In the genomic region with DNA sequence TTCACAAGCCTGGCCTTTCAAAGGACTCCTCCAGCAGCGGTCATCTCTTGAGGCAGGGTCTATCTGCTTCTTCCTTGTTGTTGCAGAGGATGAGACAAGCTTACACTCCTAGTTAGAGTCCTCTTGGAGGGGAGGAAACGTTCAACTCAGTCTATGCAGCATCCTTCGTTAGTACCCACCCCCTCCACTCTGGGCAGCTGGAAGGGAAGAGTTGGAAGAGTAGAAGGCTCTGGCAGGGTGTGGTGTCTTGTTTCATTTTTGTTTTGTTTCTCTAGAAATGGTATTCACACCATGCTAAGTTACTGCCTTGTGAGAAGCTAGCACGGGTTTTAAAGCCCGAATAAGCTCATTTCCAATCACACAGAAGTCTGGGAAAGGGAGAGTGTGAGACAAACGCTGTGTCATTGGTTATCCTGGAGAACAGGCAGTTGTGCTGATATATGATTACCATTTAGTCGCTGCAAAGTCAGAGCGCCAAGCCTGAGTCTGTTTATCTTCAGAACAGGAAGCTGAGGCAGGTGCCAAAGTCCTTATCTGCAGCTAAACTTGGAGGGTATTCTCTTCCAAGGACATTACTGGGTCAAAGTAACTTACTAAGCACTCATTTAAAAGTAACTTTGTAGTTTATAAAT, we compare ENCODE assay signal across 9 mouse cellular contexts.
DNase-seq lines count a peak whose midpoint lies in the region; ATAC-seq lines count a peak whose summit lies in the region.
"Had no signal": no experiment of that assay in that cellular context is flagged by ENCODE, and none has a peak within 500 bp of the region (broad histone marks: within the 10 kb centered on the region; RNA-seq: fewer than 3 reads in every experiment).

No protein-coding gene starts in this region.

- H3K4me2 ChIP-seq in heart, embryonic 12.5 days = peak overlapping the region; percentile 55
- H3K4me2 ChIP-seq in liver, embryonic 16.5 days (ENCODE audit: low read depth, low read length) = no peak overlapping the region

- no peak overlapping the region for H3K9ac ChIP-seq in heart, embryonic 12.5 days
- no peak overlapping the region for H3K9ac ChIP-seq in liver, embryonic 16.5 days (ENCODE audit: low read depth, low read length)

- H3K36me3 ChIP-seq in heart, embryonic 12.5 days = no peaks in the 10 kb centered on the region
- no peaks in the 10 kb centered on the region for H3K36me3 ChIP-seq in liver, embryonic 16.5 days (ENCODE audit: control insufficient read depth, insufficient read depth)
- 0 out of 2 replicates have a peak, but pooled peaks cover 2% of the 10 kb centered on the region for H3K36me3 ChIP-seq in forebrain, embryonic 10.5 days (replicated peaks)

- no peaks in the 10 kb centered on the region for H3K27me3 ChIP-seq in heart, embryonic 12.5 days (replicated peaks)
- H3K27me3 ChIP-seq in liver, embryonic 16.5 days (ENCODE audit: control insufficient read depth, insufficient read depth, low read depth, low read length) = no peaks in the 10 kb centered on the region
- H3K27me3 ChIP-seq in forebrain, embryonic 10.5 days (ENCODE audit: poor library complexity, severe bottlenecking) = no peaks in the 10 kb centered on the region

- peak; percentile 72 for DNase-seq in ovary, adult 18-20 months (ENCODE audit: low spot score)
- DNase-seq in ovary, postnatal 14 days (ENCODE audit: low spot score) = no peak
- peak; percentile 31 for DNase-seq in yolk sac, embryonic 10.5 days (ENCODE audit: low spot score)
- no peak for DNase-seq in frontal cortex, postnatal 14 days (ENCODE audit: low spot score in 2 of 2)
- no peak for DNase-seq in forebrain, embryonic 10.5 days (ENCODE audit: extremely low spot score, low spot score)
- DNase-seq in left cerebral cortex, adult 8-10 months (ENCODE audit: low spot score in 2 of 2) = no peak
- DNase-seq: midbrain, embryonic 14.5 days had no signal

- H3K27ac ChIP-seq in heart, embryonic 12.5 days (ENCODE audit: poor library complexity, severe bottlenecking) = peak overlapping the region; percentile 74
- no peak overlapping the region for H3K27ac ChIP-seq in liver, embryonic 16.5 days (ENCODE audit: low read length)
- H3K27ac ChIP-seq in forebrain, embryonic 10.5 days = no peak overlapping the region

- peak; percentile 58; the same call in 1 of the 2 replicates for ATAC-seq in heart, embryonic 12.5 days (ENCODE audit: insufficient number of reproducible peaks, low FRiP score)
- peak; percentile 63 for ATAC-seq in liver, embryonic 16.5 days (ENCODE audit: low read depth)

- WGBS in heart, embryonic 12.5 days = 10% methylated on average over 8 of the region's 8 CpGs
- 10% methylated on average over 8 of the region's 8 CpGs for WGBS in liver, embryonic 16.5 days (ENCODE audit: insufficient replicate concordance)
- 64% methylated on average over 8 of the region's 8 CpGs for WGBS in forebrain, embryonic 10.5 days

- H3K9me3 ChIP-seq in heart, embryonic 12.5 days (replicated peaks) = no peaks in the 10 kb centered on the region
- no peaks in the 10 kb centered on the region for H3K9me3 ChIP-seq in liver, embryonic 16.5 days (replicated peaks; ENCODE audit: control insufficient read depth, low read length)
- no peaks in the 10 kb centered on the region for H3K9me3 ChIP-seq in forebrain, embryonic 10.5 days

- H3K4me3 ChIP-seq in heart, embryonic 12.5 days = no peak overlapping the region
- no peak overlapping the region for H3K4me3 ChIP-seq in liver, embryonic 16.5 days (ENCODE audit: low read depth, low read length)
- H3K4me3 ChIP-seq in forebrain, embryonic 10.5 days = no peak overlapping the region

- peaks cover 23% of the 10 kb centered on the region for H3K4me1 ChIP-seq in heart, embryonic 12.5 days (replicated peaks)
- peaks cover 6% of the 10 kb centered on the region for H3K4me1 ChIP-seq in liver, embryonic 16.5 days (ENCODE audit: control insufficient read depth, low read depth, low read length)
- H3K4me1 ChIP-seq in forebrain, embryonic 10.5 days = peaks cover 26% of the 10 kb centered on the region

Comparison
In these comparisons a context has a peak if more than half of its experiments do, and no peak if none do; other contexts are left out.
1. DNase-seq: peak in ovary, adult 18-20 months (single experiment) and yolk sac, embryonic 10.5 days (single experiment); none in ovary, postnatal 14 days (single experiment), frontal cortex, postnatal 14 days (0 of 2), forebrain, embryonic 10.5 days (single experiment) and left cerebral cortex, adult 8-10 months (0 of 2).